Mouse (Mus musculus): ENCODE results near the gene Clpb. TPM values are rescaled to one million over a fixed set of nuclear protein-coding genes. Genes with fewer than 3 reads are reported as not detected.
A peak's percentile ranks its signal among the peaks of the same experiment; 100 is the strongest.

Clpb gene
- polyA plus RNA-seq, 1 experiment from 2014 or later, result 21.1 TPM

GRCm38 (mm10) chr7:101761899-101762780 is 98.7 kb downstream of the Clpb start:
- Histone ChIP-seq H3K36me3 (ENCODE audit: insufficient read depth, low read length) (no peaks in the 10 kb centered on the region), H3K4me2 (replicated peaks; ENCODE audit: low read depth, low read length) (no peak overlapping the region), H3K4me3 (ENCODE audit: low read depth, low read length) (no peak overlapping the region), H3K9ac (replicated peaks; ENCODE audit: low read depth) (no peak overlapping the region), H3K9me3 (ENCODE audit: low read length) (no peaks in the 10 kb centered on the region), H3K4me1 (ENCODE audit: insufficient read depth, low read depth, low read length) (no peaks in the 10 kb centered on the region), H3K27ac (ENCODE audit: low read length) (no peak overlapping the region), H3K27me3 (replicated peaks; ENCODE audit: insufficient read depth, low read length) (no peaks in the 10 kb centered on the region)
- peak; percentile 75 for ATAC-seq
- 64% methylated on average over 11 of the region's 11 CpGs for WGBS
- TF ChIP-seq EP300 (IDR thresholded peaks at IDR 0.05), result no peak
- no peak for TF ChIP-seq CTCF (IDR thresholded peaks at IDR 0.05)
- peak; percentile 75 for DNase-seq (ENCODE audit: low spot score)

GRCm38 (mm10) chr7:101767335-101767907 is 104.0 kb downstream of the Clpb start:
- no peak overlapping the region for H3K27ac ChIP-seq (ENCODE audit: low read length)
- ATAC-seq, result peak; percentile 50
- no peaks in the 10 kb centered on the region for H3K36me3 ChIP-seq (ENCODE audit: insufficient read depth, low read length)
- TF ChIP-seq CTCF (IDR thresholded peaks at IDR 0.05) (no peak), EP300 (IDR thresholded peaks at IDR 0.05) (no peak)
- no peaks in the 10 kb centered on the region for H3K9me3 ChIP-seq (ENCODE audit: low read length)
- H3K9ac ChIP-seq (replicated peaks; ENCODE audit: low read depth), result no peak overlapping the region
- H3K27me3 ChIP-seq (replicated peaks; ENCODE audit: insufficient read depth, low read length), result no peaks in the 10 kb centered on the region
- H3K4me3 ChIP-seq (ENCODE audit: low read depth, low read length), result no peak overlapping the region
- DNase-seq (ENCODE audit: low spot score), result peak; percentile 21
- H3K4me2 ChIP-seq (replicated peaks; ENCODE audit: low read depth, low read length), result no peak overlapping the region
- H3K4me1 ChIP-seq (ENCODE audit: insufficient read depth, low read depth, low read length), result no peaks in the 10 kb centered on the region
- WGBS, result 58% methylated on average over 5 of the region's 5 CpGs

- no peak for ATAC-seq
Measured at GRCm38 (mm10) chr7:101770051-101770450, 106.6 kb downstream of the Clpb start.

GRCm38 (mm10) chr7:101771604-101772003 is 108.2 kb downstream of the Clpb start:
- Histone ChIP-seq H3K36me3 (ENCODE audit: insufficient read depth, low read length) (no peaks in the 10 kb centered on the region), H3K27ac (ENCODE audit: low read length) (no peak overlapping the region), H3K9ac (replicated peaks; ENCODE audit: low read depth) (no peak overlapping the region), H3K4me1 (ENCODE audit: insufficient read depth, low read depth, low read length) (no peaks in the 10 kb centered on the region), H3K27me3 (replicated peaks; ENCODE audit: insufficient read depth, low read length) (no peaks in the 10 kb centered on the region), H3K9me3 (ENCODE audit: low read length) (no peaks in the 10 kb centered on the region), H3K4me2 (replicated peaks; ENCODE audit: low read depth, low read length) (no peak overlapping the region), H3K4me3 (ENCODE audit: low read depth, low read length) (no peak overlapping the region)
- DNase-seq (ENCODE audit: low spot score) (no peak), ATAC-seq (no peak)
- TF ChIP-seq CTCF (IDR thresholded peaks at IDR 0.05) (no peak), EP300 (IDR thresholded peaks at IDR 0.05) (no peak)
- WGBS, result 67% methylated on average over 1 of the region's 1 CpGs

More at GRCm38 (mm10) chr7:101770051-101770450, 106.6 kb downstream of the Clpb start:
- Histone ChIP-seq H3K27me3 (replicated peaks; ENCODE audit: insufficient read depth, low read length) (no peaks in the 10 kb centered on the region), H3K4me2 (replicated peaks; ENCODE audit: low read depth, low read length) (no peak overlapping the region), H3K36me3 (ENCODE audit: insufficient read depth, low read length) (no peaks in the 10 kb centered on the region), H3K9me3 (ENCODE audit: low read length) (no peaks in the 10 kb centered on the region), H3K9ac (replicated peaks; ENCODE audit: low read depth) (no peak overlapping the region), H3K4me3 (ENCODE audit: low read depth, low read length) (no peak overlapping the region), H3K4me1 (ENCODE audit: insufficient read depth, low read depth, low read length) (no peaks in the 10 kb centered on the region), H3K27ac (ENCODE audit: low read length) (no peak overlapping the region)
- 76% methylated on average over 7 of the region's 7 CpGs for WGBS
- no peak for DNase-seq (ENCODE audit: low spot score)
- TF ChIP-seq EP300 (IDR thresholded peaks at IDR 0.05) (no peak), CTCF (IDR thresholded peaks at IDR 0.05) (no peak)

GRCm38 (mm10) chr7:101772687-101773086 is 109.3 kb downstream of the Clpb start:
- H3K27ac ChIP-seq (ENCODE audit: low read length), result no peak overlapping the region
- H3K9me3 ChIP-seq (ENCODE audit: low read length), result no peaks in the 10 kb centered on the region
- no peak overlapping the region for H3K9ac ChIP-seq (replicated peaks; ENCODE audit: low read depth)
- no peak for DNase-seq (ENCODE audit: low spot score)
- H3K4me3 ChIP-seq (ENCODE audit: low read depth, low read length), result no peak overlapping the region
- TF ChIP-seq EP300 (IDR thresholded peaks at IDR 0.05) (no peak), CTCF (IDR thresholded peaks at IDR 0.05) (no peak)
- no peaks in the 10 kb centered on the region for H3K4me1 ChIP-seq (ENCODE audit: insufficient read depth, low read depth, low read length)
- H3K4me2 ChIP-seq (replicated peaks; ENCODE audit: low read depth, low read length), result no peak overlapping the region
- ATAC-seq, result no peak
- no peaks in the 10 kb centered on the region for H3K36me3 ChIP-seq (ENCODE audit: insufficient read depth, low read length)
- no peaks in the 10 kb centered on the region for H3K27me3 ChIP-seq (replicated peaks; ENCODE audit: insufficient read depth, low read length)
- 43% methylated on average over 8 of the region's 8 CpGs for WGBS

- ATAC-seq, result no peak
- Histone ChIP-seq H3K36me3 (ENCODE audit: insufficient read depth, low read length) (no peaks in the 10 kb centered on the region; the same call in 1 of the 2 replicates), H3K27me3 (replicated peaks; ENCODE audit: insufficient read depth, low read length) (no peaks in the 10 kb centered on the region), H3K27ac (ENCODE audit: low read length) (no peak overlapping the region), H3K9me3 (ENCODE audit: low read length) (no peaks in the 10 kb centered on the region), H3K4me2 (replicated peaks; ENCODE audit: low read depth, low read length) (no peak overlapping the region), H3K4me3 (ENCODE audit: low read depth, low read length) (no peak overlapping the region), H3K4me1 (ENCODE audit: insufficient read depth, low read depth, low read length) (no peaks in the 10 kb centered on the region), H3K9ac (replicated peaks; ENCODE audit: low read depth) (no peak overlapping the region)
- 100% methylated on average over 1 of the region's 1 CpGs for WGBS
- no peak for DNase-seq (ENCODE audit: low spot score)
- no peak for TF ChIP-seq CTCF (IDR thresholded peaks at IDR 0.05)
- TF ChIP-seq EP300 (IDR thresholded peaks at IDR 0.05), result no peak
Measured at GRCm38 (mm10) chr7:101777053-101777452, 113.6 kb downstream of the Clpb start.

Measured in lung, postnatal 0 days (tissue).